Mouse (Mus musculus) hindbrain, embryonic 16.5 days (tissue): Measurements from ENCODE around the gene Rfx4. TPM values are rescaled to one million over a fixed set of nuclear protein-coding genes. Genes with fewer than 3 reads are reported as not detected.

Experiments used
- ATAC-seq: fragments of 200-750 bp; cut with Nextera tagmentation; 2 replicates; pipeline ENCODE4 v1.8.0; 2017; ENCODE audit warnings: moderate TSS enrichment, moderate library complexity
- H3K27ac ChIP-seq: fragments of 300-500 bp; sonication (generic); 2 replicates; pipeline ENCODE4 v1.5.1; 2014; ENCODE audit warnings: low read depth, mild to moderate bottlenecking, control low read depth, low read length, moderate library complexity
- H3K27me3 ChIP-seq: fragments of 300-500 bp; sonication (generic); replicated peaks from 2 replicates; pipeline ENCODE4 v1.6.1; 2014; ENCODE audit warnings: low read length; ENCODE audit not compliant: control insufficient read depth, insufficient read depth
- H3K36me3 ChIP-seq: fragments of 300-500 bp; sonication (generic); 2 replicates; pipeline ENCODE4 v1.6.1; 2014; ENCODE audit warnings: mild to moderate bottlenecking, low read length, moderate library complexity, mixed read lengths; ENCODE audit not compliant: control insufficient read depth, insufficient read depth
- H3K4me1 ChIP-seq: fragments of 300-500 bp; sonication (generic); 2 replicates; pipeline ENCODE4 v1.6.1; 2014; ENCODE audit warnings: low read depth, low read length; ENCODE audit not compliant: control insufficient read depth, insufficient read depth
- H3K4me2 ChIP-seq: fragments of 300-500 bp; sonication (generic); 2 replicates; pipeline ENCODE4 v1.6.1; 2014; ENCODE audit warnings: mild to moderate bottlenecking, low read length, control low read depth, moderate library complexity
- H3K4me3 ChIP-seq: fragments of 300-500 bp; sonication (generic); 2 replicates; pipeline ENCODE4 v1.5.1; 2014; ENCODE audit warnings: mild to moderate bottlenecking, low read length, control low read depth, moderate library complexity
- H3K9ac ChIP-seq: fragments of 300-500 bp; sonication (generic); 2 replicates; pipeline ENCODE4 v1.6.1; 2014; ENCODE audit warnings: low read depth, mild to moderate bottlenecking, control low read depth, low read length, moderate library complexity
- H3K9me3 ChIP-seq: fragments of 300-500 bp; sonication (generic); 2 replicates; pipeline ENCODE4 v1.6.1; 2014; ENCODE audit warnings: mild to moderate bottlenecking, low read length, moderate library complexity; ENCODE audit not compliant: control insufficient read depth
- WGBS: fragments of 180-500 bp; shearing (Covaris S2); extraction: QIAGEN DNeasy Blood & Tissue Kit; methylation state at CpG from one replicate; pipeline ENCODE4 v1.1.7; 2014; 5-methylcytosine and 5-hydroxymethylcytosine counted together
- polyA plus RNA-seq: library from polyadenylated mRNA; unstranded; fragments of >200 nt; fragmentation: Nextera tagmentation; extraction: Ambion mirVana; gene quantifications from 2 replicates; pipeline ENCODE4 v1.2.1, GENCODE M21; 2015

Gene Rfx4
- polyA plus RNA-seq, 1 experiment from 2014 or later: 16.1 TPM

DNA sequence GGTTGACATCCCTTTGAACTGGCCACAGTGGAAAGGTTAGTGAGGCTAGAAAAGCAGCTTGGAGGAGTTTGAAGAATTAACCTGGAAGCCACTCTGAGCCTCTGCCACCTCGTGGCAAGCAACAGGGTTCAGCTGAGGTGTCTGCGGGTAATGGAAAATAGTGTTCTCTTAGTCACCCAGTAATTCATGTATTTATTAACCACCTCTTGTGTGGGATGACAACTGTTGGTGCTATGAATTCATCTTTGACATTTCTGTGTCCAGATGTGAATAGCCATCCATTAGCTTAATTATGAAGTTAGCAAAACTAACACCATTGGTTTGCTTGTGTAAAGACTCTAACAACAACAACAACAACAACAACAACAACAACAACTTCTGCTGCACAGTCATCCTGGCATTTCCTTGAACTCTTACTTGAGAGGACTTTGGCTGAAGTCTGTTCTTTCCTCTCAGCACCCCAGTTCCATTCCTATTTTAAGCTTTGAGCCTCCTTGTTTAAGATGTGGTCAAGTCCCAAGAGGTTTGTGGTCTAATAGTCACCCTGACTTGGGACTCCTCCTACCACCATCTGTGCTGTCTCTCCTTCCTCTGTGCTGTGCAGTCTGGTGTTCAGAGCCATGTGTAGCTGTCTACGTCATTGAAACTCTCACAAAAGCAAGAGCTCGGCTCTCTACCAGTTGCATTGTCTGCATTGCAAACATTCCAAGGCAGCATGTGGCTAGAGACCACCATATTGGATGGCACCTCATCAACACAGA lies 60.0 kb downstream of the Rfx4 start:
- ATAC-seq: no peak
- Histone ChIP-seq H3K4me2 (no peak overlapping the region), H3K27me3 (no peaks in the 10 kb centered on the region), H3K27ac (no peak overlapping the region), H3K4me3 (no peak overlapping the region), H3K4me1 (0 out of 2 replicates have a peak, but pooled peaks cover 3% of the 10 kb centered on the region), H3K9me3 (no peaks in the 10 kb centered on the region), H3K9ac (no peak overlapping the region), H3K36me3 (no peaks in the 10 kb centered on the region)
- WGBS: 60% methylated on average over 4 of the region's 4 CpGs

DNA sequence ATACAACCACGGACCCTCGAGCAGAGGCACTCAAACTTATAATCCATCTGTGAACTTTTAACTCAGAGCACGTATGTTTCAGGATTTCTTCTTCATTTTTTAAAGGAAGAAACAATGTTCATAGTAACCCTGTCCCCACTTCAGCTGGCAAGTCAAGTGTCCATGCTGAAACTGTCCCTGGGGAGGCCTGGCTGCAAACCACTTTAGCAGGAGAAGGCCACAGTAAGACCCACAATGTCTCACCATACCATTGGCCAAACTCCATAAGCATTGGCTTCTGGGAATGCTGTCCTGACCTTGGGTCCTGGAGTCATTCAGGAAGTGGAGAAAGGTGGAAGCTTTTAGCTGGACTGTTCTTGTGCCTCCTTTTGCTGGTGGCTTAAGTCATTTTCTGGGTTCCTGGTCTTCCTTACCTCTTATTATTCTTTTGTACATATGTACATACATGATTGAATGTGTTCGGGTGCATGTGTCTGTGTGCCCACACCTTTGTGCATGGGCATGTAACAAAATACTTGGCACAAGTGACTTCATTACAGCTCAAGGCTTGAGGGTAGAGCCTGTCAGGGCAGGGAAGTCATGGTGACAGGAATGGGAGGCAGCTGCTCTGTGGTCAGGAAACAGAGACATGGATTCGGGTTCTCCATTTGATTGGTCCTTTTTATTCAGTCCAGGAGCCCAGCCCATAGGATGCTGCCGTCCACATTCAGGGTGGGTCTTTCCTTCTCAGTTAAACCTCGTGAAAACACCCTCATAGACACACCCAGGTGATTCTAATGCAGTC lies 61.4 kb downstream of the Rfx4 start:
- no peaks in the 10 kb centered on the region for H3K9me3 ChIP-seq
- no peaks in the 10 kb centered on the region for H3K27me3 ChIP-seq
- no peak for ATAC-seq
- H3K27ac ChIP-seq: no peak overlapping the region
- H3K4me3 ChIP-seq: no peak overlapping the region
- H3K4me1 ChIP-seq: 0 out of 2 replicates have a peak, but pooled peaks cover 3% of the 10 kb centered on the region
- H3K9ac ChIP-seq: no peak overlapping the region
- 81% methylated on average over 7 of the region's 7 CpGs for WGBS
- H3K36me3 ChIP-seq: no peaks in the 10 kb centered on the region
- no peak overlapping the region for H3K4me2 ChIP-seq

DNA sequence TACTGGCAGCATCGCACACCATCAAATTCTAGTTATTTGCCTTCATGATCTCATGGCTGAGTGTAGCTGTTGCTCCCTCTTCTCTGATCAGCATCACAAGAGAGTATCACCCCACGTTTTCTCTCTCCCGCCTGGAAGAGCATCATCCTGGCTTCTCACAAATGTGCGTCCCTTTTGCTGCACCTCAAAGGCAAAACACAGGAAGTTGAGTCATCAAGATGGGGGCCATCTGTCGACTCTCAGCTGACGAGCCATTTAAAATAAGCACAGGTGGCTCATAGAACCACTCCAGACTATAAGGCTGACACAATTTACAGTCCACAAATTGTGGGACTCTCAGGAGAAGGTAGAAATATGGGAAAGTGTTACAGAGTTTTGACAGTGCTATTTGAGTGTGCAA lies 63.8 kb downstream of the Rfx4 start:
- no peak overlapping the region for H3K4me3 ChIP-seq
- H3K36me3 ChIP-seq: no peaks in the 10 kb centered on the region
- no peak overlapping the region for H3K9ac ChIP-seq
- 72% methylated on average over 6 of the region's 6 CpGs for WGBS
- H3K4me1 ChIP-seq: peaks cover 11% of the 10 kb centered on the region
- H3K9me3 ChIP-seq: no peaks in the 10 kb centered on the region
- no peak overlapping the region for H3K27ac ChIP-seq
- no peaks in the 10 kb centered on the region for H3K27me3 ChIP-seq
- H3K4me2 ChIP-seq: no peak overlapping the region
- ATAC-seq: no peak

DNA sequence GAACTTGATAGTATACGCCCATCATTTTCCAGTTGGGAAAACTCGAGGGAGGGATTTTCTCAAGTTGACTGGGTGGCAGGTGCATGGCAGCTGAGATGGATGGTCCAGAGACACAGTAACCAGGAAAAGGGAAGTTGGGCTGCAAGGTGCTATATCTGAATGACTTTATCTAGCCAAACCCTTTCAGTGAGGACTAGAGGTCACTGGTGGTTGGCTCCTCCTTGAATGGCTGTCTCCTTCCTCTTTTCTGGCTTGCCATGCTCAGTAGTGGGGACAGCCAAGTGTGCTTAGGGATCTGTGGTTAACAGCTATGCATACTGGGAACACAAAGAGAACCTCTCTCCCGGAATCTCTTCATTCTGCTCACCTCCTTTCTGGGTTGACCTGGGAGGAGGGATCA lies 64.4 kb downstream of the Rfx4 start:
- no peaks in the 10 kb centered on the region for H3K27me3 ChIP-seq
- peaks cover 11% of the 10 kb centered on the region for H3K4me1 ChIP-seq
- 56% methylated on average over 3 of the region's 3 CpGs for WGBS
- no peak overlapping the region for H3K4me2 ChIP-seq
- no peak for ATAC-seq
- H3K27ac ChIP-seq: no peak overlapping the region
- H3K4me3 ChIP-seq: no peak overlapping the region
- no peak overlapping the region for H3K9ac ChIP-seq
- no peaks in the 10 kb centered on the region for H3K9me3 ChIP-seq
- no peaks in the 10 kb centered on the region for H3K36me3 ChIP-seq

DNA sequence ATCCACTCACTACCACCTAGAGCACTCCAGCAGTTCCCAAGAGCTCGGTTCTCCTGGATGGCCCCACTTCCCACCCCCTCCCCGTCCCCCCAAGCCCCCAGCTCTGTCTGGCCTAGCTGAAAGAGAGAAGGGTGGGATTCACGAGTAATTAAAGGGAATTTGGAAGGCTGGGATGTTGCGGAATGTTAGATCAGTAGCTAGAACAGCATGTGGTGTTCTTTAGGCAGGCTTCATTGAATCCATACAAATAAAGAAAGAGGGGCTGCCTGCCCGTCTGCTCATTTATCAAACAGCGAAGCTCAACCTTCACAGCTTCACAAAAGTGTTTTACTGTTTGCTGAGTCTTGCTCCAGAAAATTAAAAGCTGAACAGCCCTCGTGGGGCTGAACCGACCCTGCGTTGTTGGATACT lies 66.9 kb downstream of the Rfx4 start:
- H3K36me3 ChIP-seq: no peaks in the 10 kb centered on the region
- H3K27ac ChIP-seq: no peak overlapping the region
- H3K4me1 ChIP-seq: peaks cover 11% of the 10 kb centered on the region
- no peak overlapping the region for H3K4me3 ChIP-seq
- ATAC-seq: peak; percentile 72
- H3K9me3 ChIP-seq: no peaks in the 10 kb centered on the region
- H3K9ac ChIP-seq: no peak overlapping the region
- H3K4me2 ChIP-seq: peak overlapping the region; percentile 24
- 12% methylated on average over 9 of the region's 9 CpGs for WGBS
- H3K27me3 ChIP-seq: no peaks in the 10 kb centered on the region

DNA sequence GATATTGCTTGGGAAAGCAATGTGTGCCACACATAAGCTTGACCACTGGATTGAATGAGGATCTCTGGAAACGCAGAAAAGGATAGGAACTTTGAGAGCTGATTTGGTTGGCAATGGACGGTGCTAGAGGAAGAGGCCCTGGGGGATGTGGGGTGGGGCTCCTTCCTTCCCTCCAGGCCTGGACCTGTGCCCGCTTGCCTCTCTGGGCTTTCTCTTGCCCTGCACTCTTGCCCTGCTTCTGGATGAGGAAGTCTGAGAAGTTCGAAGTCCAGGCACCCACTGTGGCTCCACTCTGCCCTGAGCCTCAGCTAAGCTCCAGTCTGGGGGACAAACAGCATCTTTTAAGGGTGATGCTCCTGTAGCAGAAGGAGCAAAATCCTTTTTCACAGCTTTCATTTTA lies 67.8 kb downstream of the Rfx4 start:
- Histone ChIP-seq H3K36me3 (no peaks in the 10 kb centered on the region), H3K9me3 (no peaks in the 10 kb centered on the region), H3K4me3 (no peak overlapping the region), H3K9ac (no peak overlapping the region), H3K27me3 (no peaks in the 10 kb centered on the region), H3K4me1 (peaks cover 11% of the 10 kb centered on the region), H3K4me2 (peak overlapping the region; percentile 24), H3K27ac (peak overlapping the region; percentile 14; the same call in 1 of the 2 replicates)
- whole genome bisulfite sequencing: 23% methylated on average over 4 of the region's 4 CpGs
- ATAC-seq: no peak

DNA sequence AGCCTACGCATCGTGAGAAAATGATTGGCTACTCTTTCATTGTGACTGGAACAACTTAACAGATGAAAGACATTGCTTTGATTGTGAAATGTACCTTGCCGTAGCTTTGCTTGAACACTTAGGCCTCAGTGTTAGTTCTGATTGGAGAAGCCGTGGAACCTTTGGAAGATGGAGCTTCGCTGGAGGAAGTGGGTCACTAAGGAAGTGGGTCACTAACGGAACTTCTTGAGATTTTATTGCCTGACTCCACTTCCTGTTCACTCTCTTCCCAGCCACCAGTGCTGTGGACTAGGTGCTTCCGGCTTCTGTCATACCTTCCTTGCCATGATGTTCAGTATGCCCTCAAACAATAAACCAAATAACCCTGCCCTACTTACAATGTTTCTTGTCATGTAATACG lies 73.1 kb downstream of the Rfx4 start:
- Histone ChIP-seq H3K4me2 (no peak overlapping the region), H3K36me3 (no peaks in the 10 kb centered on the region), H3K4me1 (no peaks in the 10 kb centered on the region), H3K27me3 (no peaks in the 10 kb centered on the region), H3K27ac (no peak overlapping the region), H3K9me3 (no peaks in the 10 kb centered on the region), H3K4me3 (no peak overlapping the region), H3K9ac (no peak overlapping the region)
- WGBS: 82% methylated on average over 8 of the region's 8 CpGs
- no peak for ATAC-seq

DNA sequence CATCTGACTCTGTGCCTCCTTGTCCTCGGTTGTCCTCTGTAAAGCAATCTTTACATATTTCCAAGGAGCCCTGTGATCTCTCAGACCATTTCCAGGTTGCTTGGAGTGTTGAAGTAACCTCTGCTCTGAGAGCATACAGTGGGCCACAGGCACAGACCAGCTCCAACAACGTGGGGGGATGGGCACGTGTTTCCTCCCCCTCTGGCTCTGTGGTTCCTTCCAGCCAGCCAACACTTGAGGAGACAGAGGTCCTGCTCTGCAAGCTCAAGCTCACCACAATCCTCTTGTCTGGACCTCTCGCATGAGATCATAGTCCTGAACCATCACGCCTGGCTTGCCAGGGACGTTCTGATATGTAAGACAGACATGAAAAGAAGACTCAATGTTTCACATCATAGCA lies 79.7 kb downstream of the Rfx4 start:
- H3K9me3 ChIP-seq: no peaks in the 10 kb centered on the region
- H3K36me3 ChIP-seq: no peaks in the 10 kb centered on the region
- no peak overlapping the region for H3K9ac ChIP-seq
- no peak overlapping the region for H3K4me3 ChIP-seq
- no peaks in the 10 kb centered on the region for H3K27me3 ChIP-seq
- no peak for ATAC-seq
- no peak overlapping the region for H3K27ac ChIP-seq
- no peaks in the 10 kb centered on the region for H3K4me1 ChIP-seq
- WGBS: 73% methylated on average over 6 of the region's 6 CpGs
- H3K4me2 ChIP-seq: no peak overlapping the region

DNA sequence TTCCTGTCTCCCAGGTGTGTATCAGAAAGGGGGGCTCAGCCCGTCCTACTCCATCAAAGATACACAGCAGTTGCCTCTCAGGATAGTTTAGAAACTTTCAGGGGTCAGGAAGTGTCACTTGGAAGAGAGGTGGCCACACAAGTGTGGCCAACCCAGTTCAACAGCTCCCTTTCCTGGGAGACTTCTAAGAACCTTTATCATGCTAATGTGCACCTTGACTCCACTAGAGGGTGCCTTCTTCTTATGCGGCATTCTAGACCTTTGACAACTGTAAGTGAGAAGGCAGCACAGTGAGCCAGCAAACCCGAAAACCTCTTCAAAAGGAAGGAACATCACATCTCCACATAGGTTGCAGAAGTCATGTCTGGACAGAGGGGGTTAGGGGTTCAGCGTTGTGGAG lies 80.2 kb downstream of the Rfx4 start:
- WGBS: 32% methylated on average over 4 of the region's 4 CpGs
- no peak; the same call in 1 of the 2 replicates for ATAC-seq
- no peak overlapping the region for H3K4me3 ChIP-seq
- H3K4me2 ChIP-seq: no peak overlapping the region
- H3K9ac ChIP-seq: no peak overlapping the region
- no peaks in the 10 kb centered on the region for H3K9me3 ChIP-seq
- H3K27me3 ChIP-seq: no peaks in the 10 kb centered on the region
- H3K36me3 ChIP-seq: no peaks in the 10 kb centered on the region
- H3K4me1 ChIP-seq: no peaks in the 10 kb centered on the region
- no peak overlapping the region for H3K27ac ChIP-seq
